Mouse (Mus musculus): ENCODE measurements around the gene Sorcs1.

DNA sequence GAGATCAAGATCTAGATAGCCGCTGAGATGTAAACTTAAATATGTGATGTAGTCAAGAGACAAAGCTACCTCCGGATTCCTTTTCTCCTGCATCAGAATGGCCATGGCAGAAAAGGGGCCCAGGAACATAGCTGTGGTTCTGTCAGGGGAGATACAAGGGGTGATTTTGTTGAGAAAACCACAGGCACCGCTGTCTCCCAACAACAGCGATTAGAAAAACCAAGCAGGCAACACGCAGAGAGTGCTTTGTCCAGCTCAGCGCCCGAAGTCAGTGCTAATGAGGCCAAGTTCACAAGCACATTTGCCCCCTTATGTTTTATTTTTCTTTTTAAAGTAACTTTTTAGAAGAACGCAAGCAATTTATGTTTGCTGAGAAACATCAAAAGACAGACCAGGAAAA lies 10.9 kb downstream of the Sorcs1 start:
- no peak for TF ChIP-seq CTCF (IDR thresholded peaks at IDR 0.05; ENCODE audit: borderline replicate concordance, extremely low read depth, insufficient read depth, insufficient read length)
- TF ChIP-seq POLR2A (IDR thresholded peaks at IDR 0.05; ENCODE audit: borderline replicate concordance, extremely low read depth, insufficient read depth, insufficient read length, poor library complexity, severe bottlenecking) = no peak

Measured in brain, embryonic 14.5 days (tissue).